In genomic region chr5:16922473-16922872, GRCm38 (mm10) we compare ENCODE assay signal across 30 mouse cellular contexts.
"Had no signal": no experiment of that assay in that cellular context is flagged by ENCODE, and none has a peak within 500 bp of the region (broad histone marks: within the 10 kb centered on the region; RNA-seq: fewer than 3 reads in every experiment).

No protein-coding gene starts in this region.

- DNase-seq: left cerebral cortex, postnatal 4 days; liver; liver, embryonic 13.5 days; liver, postnatal 0 days; lung, adult 18-20 months; lung, adult 2 months; lung, embryonic 14.5 days; lung, postnatal 10 days; lung, postnatal 14 days; lung, postnatal 36 days; lung, postnatal 4 days; midbrain, embryonic 14.5 days had no signal

- H3K27me3 ChIP-seq: limb, embryonic 12.5 days; limb, embryonic 13.5 days; limb, embryonic 15.5 days; liver, embryonic 12.5 days; liver, embryonic 13.5 days; liver, embryonic 15.5 days; lung, embryonic 15.5 days; megakaryocyte, embryonic 14.5 days; midbrain, embryonic 12.5 days; midbrain, embryonic 13.5 days; midbrain, embryonic 15.5 days had no signal

- H3K9ac ChIP-seq: limb, embryonic 12.5 days; limb, embryonic 13.5 days; limb, embryonic 15.5 days; liver, embryonic 12.5 days; liver, embryonic 13.5 days; liver, embryonic 14.5 days; liver, embryonic 15.5 days; liver, postnatal 0 days; lung, embryonic 14.5 days; lung, embryonic 15.5 days; midbrain, embryonic 12.5 days; midbrain, embryonic 13.5 days; midbrain, embryonic 15.5 days had no signal

- H3K36me3 ChIP-seq: limb, embryonic 10.5 days; limb, embryonic 12.5 days; limb, embryonic 13.5 days; limb, embryonic 15.5 days; liver, embryonic 12.5 days; liver, embryonic 13.5 days; liver, embryonic 15.5 days; lung, embryonic 15.5 days; midbrain, embryonic 10.5 days; midbrain, embryonic 12.5 days; midbrain, embryonic 13.5 days; midbrain, embryonic 15.5 days had no signal

- H3K4me2 ChIP-seq: limb, embryonic 12.5 days; limb, embryonic 13.5 days; limb, embryonic 15.5 days; liver, embryonic 11.5 days; liver, embryonic 12.5 days; liver, embryonic 13.5 days; liver, embryonic 15.5 days; lung, embryonic 14.5 days; lung, embryonic 15.5 days; midbrain, embryonic 12.5 days; midbrain, embryonic 13.5 days; midbrain, embryonic 15.5 days had no signal

- H3K27ac ChIP-seq: left cerebral cortex, adult 2 months; limb, embryonic 10.5 days; limb, embryonic 12.5 days; limb, embryonic 13.5 days; limb, embryonic 15.5 days; liver, embryonic 12.5 days; liver, embryonic 13.5 days; liver, embryonic 14.5 days; liver, embryonic 15.5 days; lung, embryonic 15.5 days; macrophage; midbrain, embryonic 10.5 days; midbrain, embryonic 12.5 days; midbrain, embryonic 13.5 days; midbrain, embryonic 15.5 days had no signal

- H3K4me3 ChIP-seq: left cerebral cortex, adult 2 months; limb, embryonic 10.5 days; limb, embryonic 12.5 days; limb, embryonic 13.5 days; limb, embryonic 15.5 days; liver, embryonic 12.5 days; liver, embryonic 13.5 days; liver, embryonic 15.5 days; lung, embryonic 15.5 days; megakaryocyte, embryonic 14.5 days; midbrain, embryonic 10.5 days; midbrain, embryonic 12.5 days; midbrain, embryonic 13.5 days; midbrain, embryonic 15.5 days; myocyte had no signal

- ATAC-seq: liver, embryonic 12.5 days; liver, postnatal 0 days; lung, postnatal 0 days; midbrain, embryonic 13.5 days; midbrain, embryonic 15.5 days had no signal

- H3K9me3 ChIP-seq: limb, embryonic 10.5 days; limb, embryonic 12.5 days; limb, embryonic 13.5 days; limb, embryonic 15.5 days; liver, embryonic 12.5 days; liver, embryonic 13.5 days; liver, embryonic 15.5 days; lung, embryonic 15.5 days; midbrain, embryonic 10.5 days; midbrain, embryonic 12.5 days; midbrain, embryonic 13.5 days; midbrain, embryonic 15.5 days had no signal

- H3K4me1 ChIP-seq: limb, embryonic 10.5 days; limb, embryonic 12.5 days; limb, embryonic 13.5 days; limb, embryonic 15.5 days; liver, embryonic 12.5 days; liver, embryonic 13.5 days; liver, embryonic 15.5 days; lung, embryonic 15.5 days; megakaryocyte, embryonic 14.5 days; midbrain, embryonic 10.5 days; midbrain, embryonic 12.5 days; midbrain, embryonic 13.5 days; midbrain, embryonic 15.5 days had no signal
